Mouse (Mus musculus) embryonic facial prominence, embryonic 14.5 days (tissue): ENCODE results near the gene Lyar. TPM values are rescaled to one million over a fixed set of nuclear protein-coding genes. Genes with fewer than 3 reads are reported as not detected.

Experiments used
- ATAC-seq: fragments of 200-750 bp; cut with Nextera tagmentation; 2 replicates; pipeline ENCODE4 v1.8.0; 2017; ENCODE audit warnings: low read depth, moderate number of reproducible peaks, moderate TSS enrichment
- DNase-seq: peaks from one replicate; pipeline ENCODE4 v3.0.0-alpha.2; 2015; ENCODE audit warnings: low spot score
- H3K27ac ChIP-seq: fragments of 300-500 bp; sonication (generic); replicated peaks from 2 replicates; pipeline ENCODE4 v1.5.1; 2014; ENCODE audit warnings: low read depth, mild to moderate bottlenecking, low read length, moderate library complexity
- H3K27me3 ChIP-seq: fragments of 300-500 bp; sonication (generic); replicated peaks from 2 replicates; pipeline ENCODE4 v1.6.1; 2014; ENCODE audit warnings: low read length; ENCODE audit not compliant: control insufficient read depth, insufficient read depth
- H3K36me3 ChIP-seq: fragments of 300-500 bp; sonication (generic); 2 replicates; pipeline ENCODE4 v1.6.1; 2014; ENCODE audit warnings: low read length, mixed read lengths; ENCODE audit not compliant: control insufficient read depth, insufficient read depth
- H3K4me1 ChIP-seq: fragments of 300-500 bp; sonication (generic); 2 replicates; pipeline ENCODE4 v1.6.1; 2014; ENCODE audit warnings: antibody characterized with exemption, low read length; ENCODE audit not compliant: control insufficient read depth, insufficient read depth
- H3K4me2 ChIP-seq: fragments of 300-500 bp; sonication (generic); 2 replicates; pipeline ENCODE4 v1.6.1; 2014; ENCODE audit warnings: low read depth, mild to moderate bottlenecking, low read length, moderate library complexity, mixed read lengths
- H3K4me3 ChIP-seq: fragments of 300-500 bp; sonication (generic); 2 replicates; pipeline ENCODE4 v1.5.1; 2014; ENCODE audit warnings: low read depth, mild to moderate bottlenecking, low read length
- H3K9ac ChIP-seq: fragments of 300-500 bp; sonication (generic); 2 replicates; pipeline ENCODE4 v1.6.1; 2014; ENCODE audit warnings: low read depth, mild to moderate bottlenecking, low read length, moderate library complexity, mixed read lengths
- H3K9me3 ChIP-seq: fragments of 300-500 bp; sonication (generic); 2 replicates; pipeline ENCODE4 v1.6.1; 2016; ENCODE audit warnings: low read length; ENCODE audit not compliant: control insufficient read depth
- WGBS: fragments of 180-500 bp; shearing (Covaris S2); extraction: QIAGEN DNeasy Blood & Tissue Kit; methylation state at CpG from one replicate; pipeline ENCODE4 v1.1.7; 2014; 5-methylcytosine and 5-hydroxymethylcytosine counted together
- polyA plus RNA-seq: library from polyadenylated mRNA; unstranded; fragments of >200 nt; fragmentation: Nextera tagmentation; extraction: Ambion mirVana; gene quantifications from 2 replicates; pipeline ENCODE4 v1.2.1, GENCODE M21; 2014

Gene Lyar
- polyA plus RNA-seq, 1 experiment from 2014 or later, result 81.6 TPM

DNA sequence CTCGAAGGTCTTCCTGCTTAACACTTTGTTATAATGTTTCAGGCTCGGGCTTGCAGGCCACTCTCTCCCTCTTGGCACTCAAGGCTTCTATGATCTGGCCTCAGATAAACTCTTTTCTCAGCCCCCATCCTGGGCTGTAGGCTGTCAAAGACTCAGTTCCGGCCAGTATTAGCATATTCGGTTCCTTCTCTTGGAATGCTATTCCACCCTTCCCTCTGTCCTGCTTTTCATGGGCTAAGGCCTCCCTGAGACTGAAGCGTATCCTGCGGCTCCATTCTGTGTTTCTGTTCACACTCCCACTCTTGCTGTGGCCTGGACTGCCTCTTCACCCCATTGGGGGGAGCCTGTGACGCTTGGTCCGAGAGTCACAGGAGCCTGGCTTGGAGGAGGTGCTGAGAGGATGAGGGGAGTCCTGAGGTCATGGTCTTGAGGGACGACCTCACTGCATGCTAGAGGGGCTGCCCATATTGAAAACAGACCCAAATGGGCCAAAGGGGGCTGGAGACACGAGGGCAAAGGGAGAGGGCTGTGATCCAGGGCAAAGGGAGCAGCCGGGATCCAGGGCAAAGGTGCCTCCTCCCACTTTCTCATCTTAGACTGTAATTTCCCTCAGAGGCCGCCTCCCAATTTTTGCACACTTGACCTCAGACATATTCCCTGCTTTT is 57.8 kb downstream of the Lyar start:
- Histone ChIP-seq H3K36me3 (no peaks in the 10 kb centered on the region), H3K9me3 (no peaks in the 10 kb centered on the region), H3K27ac (no peak overlapping the region), H3K9ac (no peak overlapping the region), H3K4me3 (no peak overlapping the region), H3K27me3 (peaks cover 56% of the 10 kb centered on the region), H3K4me1 (no peaks in the 10 kb centered on the region), H3K4me2 (peak overlapping the region; percentile 54)
- WGBS, result 13% methylated on average over 12 of the region's 12 CpGs
- ATAC-seq (no peak), DNase-seq (no peak)

DNA sequence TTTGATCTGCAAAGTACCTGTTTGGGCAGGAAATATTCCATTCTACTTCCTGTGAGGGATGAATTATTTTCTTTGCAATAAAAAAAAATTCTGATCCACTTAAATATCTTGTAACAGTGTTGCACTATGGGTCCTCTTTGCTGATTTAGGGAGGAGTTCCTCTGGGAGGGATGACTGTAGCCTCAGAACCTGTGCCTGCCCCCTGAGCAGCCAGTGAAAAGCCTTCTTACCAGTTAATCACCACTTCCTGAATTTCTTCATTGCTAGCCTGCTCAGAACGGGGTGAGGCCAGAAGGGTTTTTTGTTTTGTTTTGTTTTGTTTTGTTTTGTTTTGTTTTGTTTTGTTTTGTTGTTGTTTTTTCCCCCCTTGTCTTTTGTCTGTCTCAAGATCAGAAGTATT is 59.8 kb downstream of the Lyar start:
- Histone ChIP-seq H3K4me1 (no peaks in the 10 kb centered on the region), H3K9me3 (no peaks in the 10 kb centered on the region), H3K4me3 (no peak overlapping the region), H3K27me3 (peaks cover 44% of the 10 kb centered on the region), H3K27ac (no peak overlapping the region), H3K9ac (no peak overlapping the region), H3K4me2 (no peak overlapping the region), H3K36me3 (no peaks in the 10 kb centered on the region)
- DNase-seq (no peak), ATAC-seq (no peak)
- 29% methylated on average over 1 of the region's 1 CpGs for WGBS

Other genes with a start within 250 kb of the Lyar start
- 43.9 and 45.8 TPM in 2 replicates for gene Stx18, start 181.7 kb upstream of the Lyar start, polyA plus RNA-seq
- 32.5 and 35.0 TPM in 2 replicates for gene Nsg1, start 60.6 kb upstream of the Lyar start, polyA plus RNA-seq
- gene Zbtb49, start within 50 bp of the Lyar start, polyA plus RNA-seq, result 10.3 and 11.9 TPM in 2 replicates
- 63.3 and 65.6 TPM in 2 replicates for gene Tmem128, start 39.7 kb downstream of the Lyar start, polyA plus RNA-seq
- 0.14 and 0.22 TPM in 2 replicates for gene Otop1, start 55.5 kb downstream of the Lyar start, polyA plus RNA-seq
- gene Drd5, start 98.9 kb downstream of the Lyar start, polyA plus RNA-seq, result not detected in 2 replicates